Mouse (Mus musculus) spleen, adult 2 months (tissue): Measurements from ENCODE around the gene Haus3.

ENCODE experiments used
- CTCF ChIP-seq: fragments of 200-500 bp; IDR thresholded peaks from 2 replicates; pipeline ENCODE4 v1.5.1; 2011; ENCODE audit warnings: mild to moderate bottlenecking, inconsistent platforms; ENCODE audit not compliant: insufficient read depth, insufficient read length, insufficient replicate concordance; ENCODE audit errors: extremely low read depth
- POLR2A ChIP-seq: fragments of 200-500 bp; IDR thresholded peaks from 2 replicates; pipeline ENCODE4 v1.6.1; 2011; ENCODE audit warnings: low read depth, low read length, inconsistent platforms

DNA sequence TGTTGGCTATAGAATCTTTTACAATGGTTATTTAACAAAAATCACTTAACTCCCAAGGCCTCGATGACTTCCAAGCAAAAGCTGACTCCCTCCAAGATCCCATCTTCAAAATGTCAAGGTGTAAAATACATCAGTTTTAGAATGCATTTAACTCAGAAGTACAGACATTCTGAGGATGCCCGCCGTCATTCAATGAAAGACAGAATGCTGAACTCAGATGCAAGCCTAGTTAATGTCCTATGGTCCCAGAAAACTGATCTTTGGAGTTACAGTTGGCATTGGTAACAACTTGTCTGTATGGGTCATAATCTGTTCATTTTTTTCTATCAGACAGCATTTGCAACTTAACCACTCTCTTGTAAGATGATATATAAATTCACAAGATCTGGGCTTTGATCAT lies 627 bp upstream of the Haus3 start:
- TF ChIP-seq CTCF (no peak), POLR2A (no peak)
